Mouse (Mus musculus) midbrain, postnatal 0 days (tissue): ENCODE data around the gene Klhl8. TPM values are rescaled to one million over a fixed set of nuclear protein-coding genes. Genes with fewer than 3 reads are reported as not detected.

Experiments
- ATAC-seq: fragments of 200-750 bp; cut with Nextera tagmentation; 2 replicates; pipeline ENCODE4 v1.8.0; 2017; ENCODE audit warnings: moderate number of reproducible peaks, mild to moderate bottlenecking, moderate TSS enrichment, moderate library complexity; ENCODE audit not compliant: low FRiP score
- DNase-seq: peaks from one replicate; pipeline ENCODE4 v3.0.0-alpha.2; 2015; ENCODE audit warnings: low spot score
- H3K27ac ChIP-seq: fragments of 300-500 bp; sonication (generic); 2 replicates; pipeline ENCODE4 v1.5.1; 2014; ENCODE audit warnings: low read depth, mild to moderate bottlenecking, low read length, mixed read lengths
- H3K27me3 ChIP-seq: fragments of 300-500 bp; sonication (generic); 2 replicates; pipeline ENCODE4 v1.6.1; 2014; ENCODE audit warnings: low read length, control low read depth, mixed read lengths; ENCODE audit not compliant: insufficient read depth
- H3K36me3 ChIP-seq: fragments of 300-500 bp; sonication (generic); 2 replicates; pipeline ENCODE4 v1.6.1; 2014; ENCODE audit warnings: low read length, control low read depth, mixed read lengths; ENCODE audit not compliant: insufficient read depth
- H3K4me1 ChIP-seq: fragments of 300-500 bp; sonication (generic); 2 replicates; pipeline ENCODE4 v1.6.1; 2014; ENCODE audit warnings: mild to moderate bottlenecking, control low read depth, antibody characterized with exemption, low read length, mixed read lengths; ENCODE audit not compliant: insufficient read depth
- H3K4me2 ChIP-seq: fragments of 300-500 bp; sonication (generic); 2 replicates; pipeline ENCODE4 v1.6.1; 2014; ENCODE audit warnings: low read depth, mild to moderate bottlenecking, low read length, mixed read lengths; ENCODE audit not compliant: poor library complexity, severe bottlenecking
- H3K4me3 ChIP-seq: fragments of 300-500 bp; sonication (generic); 2 replicates; pipeline ENCODE4 v1.5.1; 2014; ENCODE audit warnings: low read depth, mild to moderate bottlenecking, low read length, moderate library complexity
- H3K9ac ChIP-seq: fragments of 300-500 bp; sonication (generic); replicated peaks from 2 replicates; pipeline ENCODE4 v1.6.1; 2014; ENCODE audit warnings: mild to moderate bottlenecking, low read length, moderate library complexity, mixed read lengths; ENCODE audit not compliant: poor library complexity, severe bottlenecking
- H3K9me3 ChIP-seq: fragments of 300-500 bp; sonication (generic); 2 replicates; pipeline ENCODE4 v1.6.1; 2016; ENCODE audit warnings: low read length, control low read depth
- CTCF ChIP-seq: IDR thresholded peaks from 2 replicates; pipeline ENCODE4 v1.5.1; 2016; ENCODE audit warnings: antibody characterized with exemption, mild to moderate bottlenecking
- WGBS: fragments of 180-500 bp; shearing (Covaris S2); extraction: QIAGEN DNeasy Blood & Tissue Kit; methylation state at CpG from one replicate; pipeline ENCODE4 v1.1.7; 2014; 5-methylcytosine and 5-hydroxymethylcytosine counted together
- polyA plus RNA-seq: library from polyadenylated mRNA; unstranded; fragments of >200 nt; fragmentation: Nextera tagmentation; extraction: Ambion mirVana; gene quantifications from 2 replicates; pipeline ENCODE4 v1.2.1, GENCODE M21; 2015
- total RNA-seq: library from RNA; depleted of rRNA; stranded (reverse); fragments of >200 nt; gene quantifications from 2 replicates; pipeline ENCODE4 v1.2.3, GENCODE M21; 2014; rRNA removed

The Klhl8 gene
- total and polyA plus RNA-seq, 2 experiments from 2014 or later: 39.5 to 44.6 TPM

DNA sequence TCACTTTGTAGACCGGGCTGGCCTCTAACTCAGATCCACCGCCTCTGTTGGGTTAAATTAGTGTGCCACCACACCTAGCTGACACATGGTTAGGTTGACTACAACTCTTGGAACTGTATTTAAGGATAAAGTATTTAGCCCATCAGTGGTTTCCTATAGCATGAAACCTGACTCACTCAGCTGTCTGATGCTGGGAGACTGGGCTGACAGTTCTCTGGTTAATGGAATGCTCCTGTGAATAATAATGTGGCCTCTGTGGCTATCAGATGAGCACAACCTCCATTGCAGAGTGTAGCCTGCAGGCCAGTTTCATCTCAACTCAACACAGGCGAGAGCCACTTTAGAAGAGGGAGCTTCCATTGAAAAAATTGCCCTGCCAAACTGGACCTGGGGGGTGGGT lies 94.3 kb downstream of the Klhl8 start:
- Histone ChIP-seq H3K9ac (no peak overlapping the region), H3K36me3 (no peaks in the 10 kb centered on the region), H3K9me3 (no peaks in the 10 kb centered on the region), H3K27me3 (no peaks in the 10 kb centered on the region), H3K27ac (no peak overlapping the region), H3K4me3 (no peak overlapping the region), H3K4me2 (no peak overlapping the region), H3K4me1 (no peaks in the 10 kb centered on the region)
- TF ChIP-seq CTCF: no peak
- no peak for DNase-seq
- no peak for ATAC-seq
- 88% methylated on average over 3 of the region's 3 CpGs for whole genome bisulfite sequencing

DNA sequence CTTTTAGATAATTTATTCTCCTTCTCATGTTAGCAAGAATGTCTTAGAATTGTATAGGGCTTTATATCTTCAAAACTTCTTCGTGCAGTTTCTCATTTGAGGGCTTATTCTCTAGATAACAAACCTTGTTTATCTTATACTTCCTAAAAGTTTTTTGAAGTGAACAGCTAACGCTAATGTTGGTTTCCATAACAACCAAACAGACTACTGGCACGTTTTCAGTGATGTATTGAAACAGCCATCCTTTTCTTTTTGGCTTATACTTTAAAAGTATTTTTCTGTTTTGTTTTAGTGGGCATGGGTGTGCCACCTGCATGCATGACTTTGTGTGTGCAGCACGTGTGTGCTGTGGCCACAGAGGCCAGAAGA lies 95.8 kb downstream of the Klhl8 start:
- Histone ChIP-seq H3K9me3 (no peaks in the 10 kb centered on the region), H3K27me3 (no peaks in the 10 kb centered on the region), H3K9ac (no peak overlapping the region), H3K27ac (no peak overlapping the region), H3K4me2 (no peak overlapping the region), H3K4me1 (no peaks in the 10 kb centered on the region), H3K4me3 (no peak overlapping the region), H3K36me3 (no peaks in the 10 kb centered on the region)
- no peak for TF ChIP-seq CTCF
- ATAC-seq (no peak), DNase-seq (no peak)
- 44% methylated on average over 4 of the region's 4 CpGs for WGBS

GRCm38 (mm10) chr5:103814551-103815248 lies 96.4 kb downstream of the Klhl8 start:
- Histone ChIP-seq H3K9ac (no peak overlapping the region), H3K4me2 (no peak overlapping the region), H3K9me3 (no peaks in the 10 kb centered on the region), H3K4me3 (no peak overlapping the region), H3K4me1 (no peaks in the 10 kb centered on the region), H3K36me3 (no peaks in the 10 kb centered on the region), H3K27ac (no peak overlapping the region), H3K27me3 (no peaks in the 10 kb centered on the region)
- no peak for DNase-seq
- TF ChIP-seq CTCF: no peak
- 51% methylated on average over 16 of the region's 16 CpGs for WGBS
- ATAC-seq: no peak

DNA sequence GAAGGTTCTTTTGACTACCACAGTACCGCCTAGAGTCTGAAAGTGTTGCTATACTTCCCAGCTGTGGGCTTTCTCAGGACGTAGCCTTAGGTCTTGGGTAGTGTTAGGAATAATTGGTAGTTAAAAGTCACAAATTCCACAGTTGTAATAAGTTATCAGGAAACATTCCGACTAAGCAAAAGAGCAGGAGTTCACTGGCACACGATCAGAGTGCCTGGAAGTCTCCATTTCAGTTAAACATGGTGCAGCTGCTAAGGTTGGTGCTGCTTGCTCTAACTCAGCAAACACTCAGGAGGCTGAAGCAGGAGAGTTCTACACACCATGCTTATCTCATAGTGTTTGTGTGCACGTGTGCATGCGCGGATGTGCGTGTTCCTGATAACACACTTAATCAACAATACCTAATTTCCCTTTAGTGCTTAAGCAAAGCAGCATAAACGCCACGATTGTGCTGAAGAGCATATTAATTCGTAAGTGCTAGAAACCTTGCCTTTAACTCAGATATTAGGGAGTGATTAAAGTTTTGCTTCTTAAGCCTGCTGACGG lies 97.0 kb downstream of the Klhl8 start:
- Histone ChIP-seq H3K4me1 (no peaks in the 10 kb centered on the region), H3K27me3 (no peaks in the 10 kb centered on the region), H3K9ac (no peak overlapping the region), H3K4me2 (no peak overlapping the region), H3K36me3 (no peaks in the 10 kb centered on the region), H3K27ac (no peak overlapping the region), H3K4me3 (no peak overlapping the region), H3K9me3 (no peaks in the 10 kb centered on the region)
- DNase-seq: no peak
- 89% methylated on average over 12 of the region's 12 CpGs for WGBS
- no peak for TF ChIP-seq CTCF
- no peak for ATAC-seq

DNA sequence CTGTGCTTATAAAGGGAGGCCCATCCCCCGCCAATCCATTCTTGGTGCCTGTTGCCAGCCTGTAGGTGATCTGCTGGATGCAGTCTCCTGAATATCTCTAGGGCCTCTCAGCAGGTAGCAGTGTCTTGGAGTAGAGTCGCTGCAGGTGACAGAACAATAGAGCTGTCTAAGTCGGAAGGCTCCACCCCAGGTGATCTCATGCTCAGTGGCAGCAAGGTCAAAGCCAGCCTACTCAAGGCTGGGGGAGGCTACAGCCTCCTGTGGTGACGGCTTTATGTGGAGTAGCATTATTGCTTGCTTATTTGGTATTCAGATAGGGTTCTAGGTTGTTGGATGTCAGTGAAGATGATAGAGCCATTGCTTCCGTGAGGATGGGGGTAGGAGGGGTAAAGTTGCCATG lies 97.8 kb downstream of the Klhl8 start:
- Histone ChIP-seq H3K36me3 (no peaks in the 10 kb centered on the region), H3K9me3 (no peaks in the 10 kb centered on the region), H3K27ac (no peak overlapping the region), H3K4me1 (no peaks in the 10 kb centered on the region), H3K4me3 (no peak overlapping the region), H3K9ac (no peak overlapping the region), H3K4me2 (no peak overlapping the region), H3K27me3 (no peaks in the 10 kb centered on the region)
- no peak for DNase-seq
- 59% methylated on average over 5 of the region's 5 CpGs for WGBS
- no peak for TF ChIP-seq CTCF
- no peak for ATAC-seq

Other genes starting within 250 kb of the Klhl8 start
- gene Aff1, start 218.9 kb downstream of the Klhl8 start, total RNA-seq: 5.7 and 6.4 TPM in 2 replicates
- 0.82 and 1.6 TPM in 2 replicates for gene Aff1, start 218.9 kb downstream of the Klhl8 start, polyA plus RNA-seq
- gene Hsd17b13, start 66.2 kb upstream of the Klhl8 start, total RNA-seq: not detected in 2 replicates
- 0.15 and 0.27 TPM in 2 replicates for gene Hsd17b13, start 66.2 kb upstream of the Klhl8 start, polyA plus RNA-seq
- gene Hsd17b11, start 110.7 kb upstream of the Klhl8 start, total RNA-seq: 16.3 and 16.4 TPM in 2 replicates
- gene Hsd17b11, start 110.7 kb upstream of the Klhl8 start, polyA plus RNA-seq: 3.6 and 4.7 TPM in 2 replicates
- gene Nudt9, start 135.0 kb upstream of the Klhl8 start, total RNA-seq: 48.8 and 48.9 TPM in 2 replicates
- 70.4 and 72.5 TPM in 2 replicates for gene Nudt9, start 135.0 kb upstream of the Klhl8 start, polyA plus RNA-seq
- gene Gm17660, start 166.3 kb upstream of the Klhl8 start, total RNA-seq: not detected in 2 replicates
- gene Gm17660, start 166.3 kb upstream of the Klhl8 start, polyA plus RNA-seq: 0.83 and 1.1 TPM in 2 replicates
- 438 and 529 TPM in 2 replicates for gene Sparcl1, start 202.5 kb upstream of the Klhl8 start, total RNA-seq
- gene Sparcl1, start 202.5 kb upstream of the Klhl8 start, polyA plus RNA-seq: 358 and 444 TPM in 2 replicates